Mouse (Mus musculus): ENCODE data around the gene Rbm8a. TPM values are rescaled to one million over a fixed set of nuclear protein-coding genes. Genes with fewer than 3 reads are reported as not detected.

Rbm8a gene
- polyA plus RNA-seq, 1 experiment: 14.3 TPM

- H3K9me3 ChIP-seq (ENCODE audit: control insufficient read depth, low read length): no peaks in the 10 kb centered on the region
- no peaks in the 10 kb centered on the region for H3K27me3 ChIP-seq (ENCODE audit: control insufficient read depth)
- peak within 1 kb of the TSS; percentile 83 for H3K4me3 ChIP-seq (replicated peaks)
- peaks cover 54% of the 10 kb centered on the region for H3K4me1 ChIP-seq (ENCODE audit: control insufficient read depth)
- TF ChIP-seq TAL1 (IDR thresholded peaks at IDR 0.05; ENCODE audit: low read length) (no peak), GATA1 (IDR thresholded peaks at IDR 0.05; ENCODE audit: low read length) (no peak)
- H3K36me3 ChIP-seq (ENCODE audit: control insufficient read depth): peaks cover 59% of the 10 kb centered on the region
Measured at GRCm38 (mm10) chr3:96634928-96635879, 5.5 kb downstream of the Rbm8a start, which contains the start of the genes Pex11b and Gm42957. TSS of gene Pex11b (plus strand) at chr3:96635376. TSS of gene Gm42957 (plus strand) at chr3:96635474.

GRCm38 (mm10) chr3:96635906-96636305, 6.2 kb downstream of the Rbm8a start:
- TF ChIP-seq TAL1 (IDR thresholded peaks at IDR 0.05; ENCODE audit: low read length) (no peak), GATA1 (IDR thresholded peaks at IDR 0.05; ENCODE audit: low read length) (no peak)
- Histone ChIP-seq H3K9me3 (ENCODE audit: control insufficient read depth, low read length) (no peaks in the 10 kb centered on the region), H3K4me3 (replicated peaks) (peak overlapping the region; percentile 83), H3K27me3 (ENCODE audit: control insufficient read depth) (no peaks in the 10 kb centered on the region), H3K36me3 (ENCODE audit: control insufficient read depth) (peaks cover 57% of the 10 kb centered on the region), H3K4me1 (ENCODE audit: control insufficient read depth) (peaks cover 47% of the 10 kb centered on the region)

GRCm38 (mm10) chr3:96636448-96636847, 6.7 kb downstream of the Rbm8a start:
- H3K27me3 ChIP-seq (ENCODE audit: control insufficient read depth): no peaks in the 10 kb centered on the region
- H3K4me3 ChIP-seq (replicated peaks): peak overlapping the region; percentile 83
- peaks cover 53% of the 10 kb centered on the region for H3K36me3 ChIP-seq (ENCODE audit: control insufficient read depth)
- H3K4me1 ChIP-seq (ENCODE audit: control insufficient read depth): peaks cover 42% of the 10 kb centered on the region
- H3K9me3 ChIP-seq (ENCODE audit: control insufficient read depth, low read length): no peaks in the 10 kb centered on the region
- TF ChIP-seq GATA1 (IDR thresholded peaks at IDR 0.05; ENCODE audit: low read length) (no peak), TAL1 (IDR thresholded peaks at IDR 0.05; ENCODE audit: low read length) (no peak)

DNA sequence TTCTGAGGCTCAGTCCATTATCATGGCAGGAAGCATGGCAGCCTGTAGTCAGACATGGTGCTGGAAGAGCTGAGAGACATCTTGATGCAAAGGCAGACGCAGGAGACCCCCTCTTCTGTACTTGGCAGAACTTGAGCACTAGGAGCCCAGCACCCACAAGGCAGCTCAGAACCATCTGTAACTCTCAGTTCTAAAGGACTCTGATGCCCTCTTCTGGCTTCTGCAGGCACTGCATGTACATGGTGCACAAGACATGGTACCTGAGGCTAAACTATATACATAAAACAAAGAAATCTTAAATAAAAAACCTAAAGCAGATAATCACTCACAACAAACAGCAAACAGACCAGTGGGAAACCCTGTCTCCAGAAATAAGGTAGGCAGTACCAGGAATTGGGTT, 9.5 kb downstream of the Rbm8a start:
- Histone ChIP-seq H3K9me3 (ENCODE audit: control insufficient read depth, low read length) (no peaks in the 10 kb centered on the region), H3K36me3 (ENCODE audit: control insufficient read depth) (peaks cover 43% of the 10 kb centered on the region), H3K27me3 (ENCODE audit: control insufficient read depth) (no peaks in the 10 kb centered on the region), H3K4me1 (ENCODE audit: control insufficient read depth) (peaks cover 31% of the 10 kb centered on the region), H3K4me3 (replicated peaks) (no peak overlapping the region)
- no peak for TF ChIP-seq GATA1 (IDR thresholded peaks at IDR 0.05; ENCODE audit: low read length)
- no peak for TF ChIP-seq TAL1 (IDR thresholded peaks at IDR 0.05; ENCODE audit: low read length)

DNA sequence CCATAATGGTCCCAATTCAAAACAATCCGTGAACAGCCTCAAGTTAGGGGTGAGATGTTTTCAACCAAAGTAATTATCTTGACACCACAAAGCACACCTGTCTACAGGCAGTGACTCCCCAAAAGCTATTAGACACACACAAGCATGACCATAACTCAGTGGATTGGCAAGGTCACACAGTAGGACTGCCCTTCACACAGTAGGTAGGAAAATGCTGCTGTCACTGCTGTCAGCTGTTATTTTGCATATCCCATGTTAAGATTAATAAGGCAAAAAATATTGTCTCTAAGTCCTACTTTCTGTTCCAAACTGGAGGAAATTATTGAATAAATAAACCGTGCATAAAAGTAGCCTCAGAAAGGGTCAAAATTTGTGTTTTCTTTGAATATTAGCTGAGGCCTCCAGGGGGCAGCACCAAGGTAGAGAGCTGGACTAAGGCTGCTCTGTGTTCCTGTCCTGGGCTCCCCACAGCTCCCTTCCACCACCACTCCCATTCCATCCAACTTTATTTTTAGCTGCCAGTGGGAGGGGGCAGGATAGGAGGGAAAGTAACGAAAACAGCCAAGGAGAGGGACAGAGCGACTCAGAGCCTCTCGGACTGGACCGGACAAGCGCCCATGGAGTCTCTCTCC, 15.4 kb downstream of the Rbm8a start, which contains the start of gene Itga10:
Gene Itga10, plus strand, starts transcription at position 567 of the 632 bp plus-strand sequence.
- peaks cover 23% of the 10 kb centered on the region for H3K36me3 ChIP-seq (ENCODE audit: control insufficient read depth)
- H3K9me3 ChIP-seq (ENCODE audit: control insufficient read depth, low read length): no peaks in the 10 kb centered on the region
- no peaks in the 10 kb centered on the region for H3K27me3 ChIP-seq (ENCODE audit: control insufficient read depth)
- no peak for TF ChIP-seq TAL1 (IDR thresholded peaks at IDR 0.05; ENCODE audit: low read length)
- no peak for TF ChIP-seq GATA1 (IDR thresholded peaks at IDR 0.05; ENCODE audit: low read length)
- H3K4me1 ChIP-seq (ENCODE audit: control insufficient read depth): peaks cover under 1% of the 10 kb centered on the region; the same call in 1 of the 2 replicates
- H3K4me3 ChIP-seq (replicated peaks): no peak within 1 kb of the TSS

- no peak for TF ChIP-seq TAL1 (IDR thresholded peaks at IDR 0.05; ENCODE audit: low read length)
- TF ChIP-seq GATA1 (IDR thresholded peaks at IDR 0.05; ENCODE audit: low read length): no peak
Measured at GRCm38 (mm10) chr3:96647365-96647764, 17.6 kb downstream of the Rbm8a start.

DNA sequence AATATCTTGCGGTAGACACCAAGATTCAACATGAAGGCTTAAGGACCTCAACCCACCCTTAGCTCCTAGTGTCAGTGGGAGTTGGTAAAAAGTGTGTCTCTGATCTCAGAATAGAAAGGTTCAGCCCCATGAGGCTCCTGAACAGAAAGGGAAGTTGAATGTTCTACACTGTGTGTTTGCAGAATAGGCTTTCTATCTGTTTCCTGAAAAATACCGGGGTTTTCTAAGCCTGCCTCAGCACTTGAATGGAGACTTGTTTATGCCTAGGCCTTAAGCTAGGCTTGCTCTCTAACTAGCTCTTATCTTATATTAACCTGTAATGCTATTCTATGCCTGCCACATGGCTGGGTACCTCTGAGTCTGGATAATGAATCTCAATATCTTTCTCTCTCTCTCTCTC, 31.2 kb downstream of the Rbm8a start:
- no peak for TF ChIP-seq TAL1 (IDR thresholded peaks at IDR 0.05; ENCODE audit: low read length)
- no peak for TF ChIP-seq GATA1 (IDR thresholded peaks at IDR 0.05; ENCODE audit: low read length)
- 0 out of 2 replicates have a peak, but pooled peaks cover 2% of the 10 kb centered on the region for H3K27me3 ChIP-seq (ENCODE audit: control insufficient read depth)
- H3K4me1 ChIP-seq (ENCODE audit: control insufficient read depth): peaks cover 5% of the 10 kb centered on the region
- H3K36me3 ChIP-seq (ENCODE audit: control insufficient read depth): no peaks in the 10 kb centered on the region
- H3K4me3 ChIP-seq (replicated peaks): no peak overlapping the region
- H3K9me3 ChIP-seq (ENCODE audit: control insufficient read depth, low read length): no peaks in the 10 kb centered on the region

More at GRCm38 (mm10) chr3:96647365-96647764, 17.6 kb downstream of the Rbm8a start:
- Histone ChIP-seq H3K4me3 (replicated peaks) (no peak overlapping the region), H3K36me3 (ENCODE audit: control insufficient read depth) (peaks cover 19% of the 10 kb centered on the region), H3K4me1 (ENCODE audit: control insufficient read depth) (no peaks in the 10 kb centered on the region), H3K27me3 (ENCODE audit: control insufficient read depth) (no peaks in the 10 kb centered on the region), H3K9me3 (ENCODE audit: control insufficient read depth, low read length) (no peaks in the 10 kb centered on the region)

- TF ChIP-seq TAL1 (IDR thresholded peaks at IDR 0.05; ENCODE audit: low read length): no peak
- TF ChIP-seq GATA1 (IDR thresholded peaks at IDR 0.05; ENCODE audit: low read length): no peak
- Histone ChIP-seq H3K36me3 (ENCODE audit: control insufficient read depth) (no peaks in the 10 kb centered on the region), H3K27me3 (ENCODE audit: control insufficient read depth) (0 out of 2 replicates have a peak, but pooled peaks cover 2% of the 10 kb centered on the region), H3K9me3 (ENCODE audit: control insufficient read depth, low read length) (no peaks in the 10 kb centered on the region), H3K4me1 (ENCODE audit: control insufficient read depth) (peaks cover 5% of the 10 kb centered on the region), H3K4me3 (replicated peaks) (no peak overlapping the region)
Measured at GRCm38 (mm10) chr3:96662731-96663316, 33.1 kb downstream of the Rbm8a start.
